Mouse (Mus musculus): Measurements from ENCODE around the gene Gm11634.
"Not testable (repeated sequence)": the region's sequence is repeated elsewhere in the genome, so short reads cannot be mapped to it uniquely, and the experiment has no call there.

The Gm11634 gene

DNA sequence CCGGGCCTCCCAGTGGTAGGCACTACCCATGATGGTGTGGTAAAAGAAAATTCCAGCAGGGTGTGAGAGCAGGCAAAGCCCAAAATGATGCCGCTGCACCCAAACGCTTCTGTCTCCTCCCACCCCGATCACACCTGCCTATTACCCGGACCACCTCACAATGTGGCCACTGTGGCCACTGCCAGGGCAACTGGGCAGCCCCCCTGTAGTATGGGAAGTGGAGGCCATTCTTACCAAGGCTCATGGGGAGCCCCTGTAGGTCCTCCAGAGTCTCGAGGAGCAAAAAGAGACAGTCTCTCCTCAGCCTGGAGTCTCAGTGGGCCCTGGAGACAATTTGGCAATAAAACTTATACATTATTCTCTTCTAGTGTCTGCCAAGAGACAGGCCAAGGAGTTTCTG, at the start of gene Gm11634:
TSS of gene Gm11634 (minus strand) at position 101 of the 400 bp plus-strand sequence.
- DNase-seq: no peak

DNA sequence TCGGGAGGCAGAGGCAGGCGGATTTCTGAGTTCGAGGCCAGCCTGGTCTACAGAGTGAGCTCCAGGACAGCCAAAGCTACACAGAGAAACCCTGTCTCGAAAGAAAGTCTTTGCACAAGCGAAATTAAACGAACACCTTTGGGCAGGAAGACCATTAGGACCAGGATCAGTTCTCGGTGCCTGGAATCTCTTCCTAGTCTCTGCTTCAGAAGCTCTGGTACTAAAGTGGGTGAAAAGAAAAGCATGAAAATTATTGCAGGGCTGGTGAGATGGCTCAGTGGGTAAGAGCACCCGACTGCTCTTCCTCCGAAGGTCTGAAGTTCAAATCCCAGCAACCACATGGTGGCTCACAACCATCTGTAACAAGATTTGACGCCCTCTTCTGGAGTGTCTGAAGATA, 48.0 kb upstream of the Gm11634 start:
- DNase-seq: not testable (repeated sequence)

DNA sequence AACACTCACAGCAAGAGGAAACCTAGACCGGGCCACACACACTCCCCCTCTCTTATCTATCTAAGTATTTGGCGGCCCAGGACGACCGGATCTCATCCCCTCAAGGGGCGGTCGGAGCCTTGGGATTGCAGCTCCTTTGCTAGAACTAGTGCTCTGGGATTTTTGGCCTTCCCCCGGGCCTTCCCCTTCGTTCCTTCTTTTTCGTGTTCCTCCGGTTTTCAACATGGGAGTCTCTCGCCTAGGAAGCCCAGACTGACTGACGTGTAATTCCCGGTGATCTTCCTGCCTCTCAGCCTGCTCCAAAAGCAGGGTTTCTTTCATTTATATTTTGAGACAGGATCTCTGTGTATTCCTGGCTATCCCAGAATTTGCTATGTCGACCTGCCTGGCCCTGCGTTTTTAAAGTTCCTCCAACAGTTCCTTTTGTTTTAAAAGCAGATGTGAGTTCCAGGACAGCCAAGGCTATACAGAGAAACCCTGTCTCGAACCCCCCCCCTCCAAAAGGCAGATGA, 47.3 kb upstream of the Gm11634 start:
- DNase-seq: not testable (repeated sequence)

DNA sequence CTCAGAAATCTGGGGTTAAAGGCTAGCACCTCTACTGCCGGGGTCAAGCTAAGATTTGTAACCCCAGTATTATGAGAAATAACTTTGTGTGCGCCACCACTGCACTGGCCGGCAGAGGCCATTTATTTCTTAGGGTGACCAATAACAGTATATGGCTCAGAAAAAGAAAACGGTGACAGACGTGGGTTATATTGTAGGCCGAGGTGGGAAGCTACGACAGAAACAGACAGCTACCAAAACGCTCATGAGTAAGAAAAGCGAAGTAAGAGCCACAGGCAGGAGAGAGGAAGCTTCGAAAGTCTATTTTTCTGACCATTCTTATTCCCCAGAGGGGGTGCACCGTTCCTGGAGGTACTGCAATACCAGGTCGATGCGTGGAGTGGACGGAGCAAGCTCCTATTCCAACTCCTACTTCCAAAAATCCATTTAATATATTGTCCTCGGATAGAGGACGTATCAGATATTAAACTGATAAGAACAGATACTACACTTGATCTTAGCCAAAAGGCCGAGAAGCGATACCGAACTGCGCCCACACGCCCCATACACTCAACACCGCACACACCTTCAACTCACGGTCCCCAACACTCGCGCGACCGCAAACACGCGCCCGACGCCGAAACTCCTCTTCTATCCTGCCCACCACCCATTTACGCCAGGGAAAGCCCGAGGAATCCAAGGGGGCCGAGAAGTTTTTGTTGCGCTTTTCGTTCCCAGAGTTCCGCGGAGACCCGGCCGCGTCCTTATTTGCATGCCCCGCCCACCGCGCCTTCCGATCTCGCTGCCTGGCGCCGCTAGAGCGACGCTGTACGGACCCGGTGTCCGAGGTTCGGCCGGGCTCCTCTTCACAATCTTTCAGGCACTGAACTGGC, 46.6 kb upstream of the Gm11634 start:
- peak in 1 of 2 experiments; percentile 51 for DNase-seq

DNA sequence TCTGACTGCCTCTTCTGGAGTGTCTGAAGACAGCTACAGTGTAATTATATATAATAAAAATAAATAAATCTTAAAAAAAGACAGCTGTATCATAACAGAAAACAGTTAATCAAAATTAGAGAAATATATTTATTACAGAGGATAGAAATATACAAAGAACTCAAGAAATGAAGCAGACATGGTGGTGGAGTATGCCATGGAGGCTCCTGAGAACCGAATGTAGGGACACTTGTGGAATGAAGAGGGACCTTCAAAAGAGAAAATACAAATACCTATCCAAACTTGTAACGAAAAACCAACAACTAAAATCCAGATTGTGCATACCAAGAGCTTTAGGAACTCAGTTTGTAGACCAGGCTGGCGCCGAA, 46.0 kb upstream of the Gm11634 start:
- DNase-seq: not testable (repeated sequence)

DNA sequence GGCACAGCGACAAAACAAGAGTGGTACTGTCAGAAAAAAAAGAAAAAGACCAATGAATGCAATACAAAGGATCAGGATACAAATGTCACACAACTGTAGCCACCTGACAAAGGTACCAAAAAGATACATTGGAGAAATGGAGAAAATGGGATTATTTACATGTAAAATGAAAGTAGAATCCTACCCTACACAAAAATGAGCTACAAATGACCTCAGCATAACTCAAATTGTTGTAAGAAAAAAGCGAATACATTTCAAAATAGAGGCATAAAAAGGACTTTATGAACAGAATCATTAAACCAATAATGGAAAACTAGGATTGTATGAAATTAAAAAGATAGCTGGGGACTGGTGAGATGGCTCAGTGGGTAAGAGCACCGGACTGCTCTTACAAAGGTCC, 45.5 kb upstream of the Gm11634 start:
- no peak for DNase-seq

DNA sequence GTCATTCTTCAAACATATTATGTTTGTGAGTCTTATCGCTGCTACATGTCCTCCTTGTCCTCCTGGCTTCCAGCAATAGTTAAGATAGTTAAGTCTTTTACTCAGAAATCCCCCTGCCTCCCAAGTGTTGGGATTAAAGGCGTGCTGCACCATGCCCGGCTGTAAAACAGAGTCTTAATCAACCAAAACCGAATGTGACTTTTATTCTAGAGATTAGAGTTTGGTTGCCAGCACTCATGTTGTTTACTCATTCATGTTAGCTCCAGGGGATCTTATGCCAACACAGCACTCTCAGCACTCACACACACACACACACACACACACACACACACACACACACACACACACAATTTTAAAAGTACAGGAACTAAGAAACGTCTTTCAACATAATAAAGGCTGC, 43.9 kb upstream of the Gm11634 start:
- no peak for DNase-seq

DNA sequence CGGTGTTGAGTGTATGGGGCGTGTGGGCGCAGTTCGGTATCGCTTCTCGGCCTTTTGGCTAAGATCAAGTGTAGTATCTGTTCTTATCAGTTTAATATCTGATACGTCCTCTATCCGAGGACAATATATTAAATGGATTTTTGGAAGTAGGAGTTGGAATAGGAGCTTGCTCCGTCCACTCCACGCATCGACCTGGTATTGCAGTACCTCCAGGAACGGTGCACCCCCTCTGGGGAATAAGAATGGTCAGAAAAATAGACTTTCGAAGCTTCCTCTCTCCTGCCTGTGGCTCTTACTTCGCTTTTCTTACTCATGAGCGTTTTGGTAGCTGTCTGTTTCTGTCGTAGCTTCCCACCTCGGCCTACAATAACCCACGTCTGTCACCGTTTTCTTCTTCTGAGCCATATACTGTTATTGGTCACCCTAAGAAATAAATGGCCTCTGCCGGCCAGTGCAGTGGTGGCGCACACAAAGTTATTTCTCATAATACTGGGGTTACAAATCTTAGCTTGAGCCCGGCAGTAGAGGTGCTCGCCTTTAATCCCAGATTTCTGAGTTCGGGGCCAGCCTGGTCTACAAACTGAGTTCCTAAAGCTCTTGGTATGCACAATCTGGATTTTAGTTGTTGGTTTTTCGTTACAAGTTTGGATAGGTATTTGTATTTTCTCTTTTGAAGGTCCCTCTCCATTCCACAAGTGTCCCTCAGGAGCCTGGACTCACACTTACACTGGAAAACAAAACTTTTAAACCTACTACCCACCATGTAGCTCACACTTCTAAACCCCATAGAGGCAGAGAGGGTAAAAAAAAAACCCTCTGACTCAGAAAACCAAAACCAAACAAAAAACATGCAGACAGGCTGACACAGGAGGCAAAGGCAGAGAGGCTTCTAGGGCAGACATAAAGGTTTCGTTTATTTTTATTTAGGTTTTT, 42.9 kb upstream of the Gm11634 start:
- not testable (repeated sequence) for DNase-seq

DNA sequence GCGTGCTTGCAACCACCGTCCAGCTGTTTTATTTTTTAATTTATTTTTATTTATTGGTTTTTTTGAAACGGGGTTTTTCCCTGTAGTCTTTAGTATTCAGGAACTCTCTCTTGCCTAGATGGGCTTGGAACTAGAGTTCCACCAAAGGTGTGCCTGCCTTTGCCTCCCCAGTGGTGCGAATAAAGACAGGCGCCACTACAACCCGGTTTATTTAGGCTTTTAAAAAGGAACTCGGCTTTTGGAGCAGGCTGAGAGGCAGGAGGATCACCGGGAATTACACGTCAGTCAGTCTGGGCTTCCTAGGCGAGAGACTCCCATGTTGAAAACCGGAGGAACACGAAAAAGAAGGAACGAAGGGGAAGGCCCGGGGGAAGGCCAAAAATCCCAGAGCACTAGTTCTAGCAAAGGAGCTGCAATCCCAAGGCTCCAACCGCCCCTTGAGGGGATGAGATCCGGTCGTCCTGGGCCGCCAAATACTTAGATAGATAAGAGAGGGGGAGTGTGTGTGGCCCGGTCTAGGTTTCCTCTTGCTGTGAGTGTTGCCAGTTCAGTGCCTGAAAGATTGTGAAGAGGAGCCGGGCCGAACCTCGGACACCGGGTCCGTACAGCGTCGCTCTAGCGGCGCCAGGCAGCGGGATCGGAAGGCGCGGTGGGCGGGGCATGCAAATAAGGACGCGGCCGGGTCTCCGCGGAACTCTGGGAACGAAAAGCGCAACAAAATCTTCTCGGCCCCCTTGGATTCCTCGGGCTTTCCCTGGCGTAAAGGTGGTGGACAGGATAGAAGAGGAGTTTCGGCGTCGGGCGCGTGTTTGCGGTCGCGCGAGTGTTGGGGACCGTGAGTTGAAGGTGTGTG, 42.0 kb upstream of the Gm11634 start:
- DNase-seq: peak; percentile 49 to 59

DNA sequence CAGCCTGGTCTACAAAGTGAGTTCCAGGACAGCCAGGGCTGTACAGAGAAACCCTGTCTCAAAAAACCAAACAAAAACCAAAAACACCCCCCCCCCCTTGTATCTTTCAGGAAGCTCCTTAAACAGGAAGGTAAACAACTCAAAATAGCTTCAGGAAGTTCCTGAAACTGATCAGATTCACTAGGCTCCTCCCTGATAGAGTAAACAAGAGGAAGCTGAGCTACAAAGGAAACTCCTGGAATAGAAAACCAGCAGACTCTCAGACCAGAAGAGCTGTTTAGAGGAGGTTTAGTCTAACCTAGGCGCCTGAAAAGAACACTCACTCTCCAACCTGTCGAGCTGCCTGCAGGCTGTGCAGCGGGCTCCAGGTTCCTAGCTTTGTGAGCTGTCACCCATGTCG, 40.7 kb upstream of the Gm11634 start:
- no peak for DNase-seq

DNA sequence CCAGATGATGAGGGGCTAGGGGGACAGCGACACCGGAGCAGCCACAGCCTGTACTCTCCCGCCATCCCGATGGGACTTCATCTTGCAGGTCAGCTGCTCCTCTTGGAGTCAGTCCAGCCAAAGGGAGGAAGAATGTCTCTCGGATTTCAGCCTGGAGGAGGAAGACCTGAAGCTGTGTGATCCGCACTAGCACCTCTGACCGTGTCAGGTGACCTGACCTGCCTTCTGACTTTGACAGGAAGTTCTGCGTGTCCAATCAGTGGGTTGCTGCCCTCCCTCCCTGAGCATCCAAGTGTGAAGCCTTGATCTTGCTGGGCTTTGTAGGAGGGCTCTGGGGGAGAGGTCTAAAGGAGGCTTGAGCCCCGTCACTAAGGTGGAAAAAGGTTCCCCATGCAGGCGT, 36.6 kb upstream of the Gm11634 start:
- DNase-seq: no peak

DNA sequence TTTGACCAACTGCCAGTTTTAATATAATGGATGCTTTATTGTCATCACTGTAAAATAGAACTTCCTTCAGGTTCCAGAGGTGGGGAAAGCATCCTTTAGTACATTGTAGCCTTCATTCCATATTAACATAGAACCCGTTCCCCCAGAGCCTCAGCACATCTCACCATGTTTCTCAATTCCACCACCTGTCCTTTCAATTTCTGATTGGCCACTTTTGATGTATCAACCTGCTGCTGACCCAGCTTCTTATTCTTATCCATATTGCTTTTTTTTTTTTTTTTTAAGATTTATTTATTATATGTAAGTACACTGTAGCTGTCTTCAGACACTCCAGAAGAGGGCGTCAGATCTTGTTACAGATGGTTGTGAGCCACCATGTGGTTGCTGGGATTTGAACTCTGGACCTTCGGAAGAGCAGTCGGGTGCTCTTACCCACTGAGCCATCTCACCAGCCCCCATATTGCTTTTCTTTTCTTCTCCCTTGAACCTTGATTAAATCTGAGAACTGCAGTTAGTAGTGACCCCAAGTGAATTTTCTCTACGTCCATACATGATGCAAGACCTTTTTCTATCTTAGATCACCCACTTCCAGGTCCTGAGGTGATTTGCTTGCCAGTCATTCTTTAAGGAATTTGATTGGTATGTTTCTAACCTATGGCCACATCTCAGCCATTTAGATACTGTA, 29.8 kb upstream of the Gm11634 start:
- DNase-seq: not testable (repeated sequence)

DNA sequence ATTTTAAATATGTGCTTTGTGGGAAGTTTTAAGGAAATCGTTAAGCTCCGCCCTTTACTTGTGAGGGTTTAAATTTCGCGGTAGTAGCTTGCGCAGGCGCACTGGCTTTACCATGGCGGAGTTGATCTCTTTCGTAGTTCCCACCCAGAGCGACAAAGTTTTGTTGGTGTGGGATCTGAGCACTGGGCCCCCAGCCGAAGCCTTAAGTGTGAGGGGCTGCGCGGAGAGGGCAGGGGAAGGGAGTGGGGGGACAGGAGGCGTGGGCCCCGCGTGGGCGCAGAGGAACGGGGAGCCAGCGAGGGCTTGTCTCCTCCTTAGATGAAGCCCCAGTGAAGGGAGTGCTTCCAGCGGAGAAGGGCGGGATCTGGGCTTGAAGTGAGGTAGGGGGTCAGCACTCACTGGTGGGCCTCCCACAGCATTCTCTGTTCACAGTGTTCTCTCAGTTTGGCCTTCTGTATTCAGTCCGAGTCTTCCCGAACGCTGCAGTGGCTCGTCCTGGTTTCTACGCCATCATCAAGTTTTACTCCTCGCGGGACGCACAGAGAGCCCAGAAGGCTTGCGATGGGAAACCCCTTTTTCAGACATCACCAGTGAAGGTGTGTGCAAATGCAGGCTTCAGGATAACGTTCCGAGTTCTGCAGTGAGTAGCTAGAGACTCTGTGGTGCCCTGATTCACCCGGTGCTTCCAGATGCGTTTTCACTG, 29.0 kb upstream of the Gm11634 start:
- peak; percentile 68 to 78 for DNase-seq

DNA sequence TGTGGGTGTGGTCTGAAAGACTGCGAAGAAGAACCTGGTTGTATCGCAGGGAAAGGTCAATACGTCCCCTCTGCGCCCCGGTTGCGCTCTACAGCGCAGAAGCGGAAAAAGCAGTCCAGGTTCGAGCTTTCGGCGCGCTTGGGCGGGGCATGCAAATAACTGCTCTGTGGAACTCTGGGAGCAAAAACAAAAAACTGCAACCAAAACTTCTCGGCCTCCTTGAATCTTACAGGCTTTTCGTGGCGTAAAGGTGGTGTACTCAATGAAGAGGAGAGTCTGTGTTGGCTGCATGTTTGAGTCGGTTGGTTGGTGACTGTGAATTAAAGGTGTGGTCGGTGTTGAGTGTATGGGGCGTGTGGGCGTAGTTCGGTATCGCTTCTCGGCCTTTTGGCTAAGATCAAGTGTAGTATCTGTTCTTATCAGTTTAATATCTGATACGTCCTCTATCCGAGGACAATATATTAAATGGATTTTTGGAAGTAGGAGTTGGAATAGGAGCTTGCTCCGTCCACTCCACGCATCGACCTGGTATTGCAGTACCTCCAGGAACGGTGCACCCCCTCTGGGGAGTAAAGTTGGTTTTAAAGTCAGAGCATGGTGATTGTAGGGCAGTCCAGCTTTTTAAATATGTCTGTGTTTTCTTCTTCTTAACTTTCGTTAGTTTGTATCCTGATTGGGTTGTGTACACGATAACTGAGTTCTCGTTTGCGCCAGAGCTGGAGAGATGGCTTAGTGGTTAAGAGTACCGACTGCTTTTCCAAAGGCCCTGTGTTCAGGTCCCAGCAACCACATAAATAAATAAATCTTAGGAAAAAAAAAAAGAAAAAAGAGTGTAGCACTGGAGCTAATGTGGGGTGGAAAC, 28.2 kb upstream of the Gm11634 start, which contains the start of gene Rdm1:
TSS of gene Rdm1 (plus strand) at position 201 of the 862 bp plus-strand sequence.
- peak; percentile 65 to 78 for DNase-seq

DNA sequence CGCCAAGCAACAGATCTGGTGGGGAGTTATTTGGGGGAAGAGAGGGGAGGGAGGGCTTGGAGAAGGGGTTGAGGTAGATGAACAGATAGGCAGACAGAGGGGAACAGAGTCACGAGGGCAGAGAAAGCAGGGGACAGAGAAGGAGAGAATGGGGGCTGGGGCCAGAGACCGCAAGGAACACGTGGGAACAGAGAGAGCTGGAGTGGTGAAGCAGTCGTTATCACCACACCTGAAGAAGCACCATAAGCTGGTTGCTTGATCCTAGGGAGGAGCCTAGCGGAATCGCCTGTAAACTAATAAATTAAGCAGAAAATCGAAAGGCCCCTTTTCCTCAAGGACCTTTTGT, 27.6 kb upstream of the Gm11634 start:
- peak in 1 of 2 experiments; percentile 17 for DNase-seq

DNA sequence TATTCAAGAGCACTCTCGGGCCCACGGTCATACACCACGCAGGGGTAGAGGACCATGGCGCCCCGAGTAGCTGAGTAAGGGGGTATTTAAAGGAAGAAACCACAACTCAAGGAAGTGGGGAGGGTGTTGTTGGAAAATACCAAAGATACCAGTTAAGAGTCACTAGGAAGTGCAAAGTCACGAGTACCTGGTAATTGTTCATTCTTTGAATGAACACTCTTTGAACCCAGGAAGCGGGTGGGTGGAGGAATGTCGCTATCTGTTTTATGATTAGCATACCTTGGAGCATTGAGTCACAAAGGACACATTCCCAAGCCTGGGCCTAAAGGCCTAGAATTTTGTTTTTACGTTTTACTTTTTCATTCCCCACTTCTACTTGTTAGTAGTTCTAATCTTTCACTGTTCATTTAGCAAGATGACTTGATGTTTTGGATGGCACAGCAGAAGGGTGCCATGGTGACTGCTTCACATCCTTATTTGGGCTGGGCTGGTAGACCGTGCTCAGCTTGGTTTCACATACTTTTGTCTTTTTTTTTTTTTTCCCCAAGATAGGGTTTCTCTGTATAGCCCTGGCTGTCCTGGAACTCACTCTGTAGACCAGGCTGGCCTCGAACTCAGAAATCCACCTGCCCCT, 21.1 kb upstream of the Gm11634 start:
- DNase-seq: not testable (repeated sequence)

DNA sequence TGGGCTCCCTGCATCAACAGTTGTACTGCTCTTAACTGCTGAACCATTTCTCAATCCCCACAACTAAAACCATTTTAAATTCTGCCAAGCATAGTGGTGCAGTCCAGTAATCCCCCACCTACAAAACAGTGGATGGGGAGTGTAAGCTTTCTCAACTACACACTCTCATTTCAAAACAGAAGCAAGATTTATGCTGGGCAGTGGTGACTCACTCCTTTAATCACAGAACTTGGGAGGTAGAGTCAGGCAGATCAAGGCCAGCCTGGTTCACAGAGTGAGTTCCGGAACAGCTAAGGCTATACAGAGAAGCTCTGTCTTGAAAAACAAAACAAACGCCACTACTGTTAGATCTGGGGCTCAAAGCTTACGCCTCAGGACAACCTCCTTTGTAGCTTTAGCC, 19.5 kb upstream of the Gm11634 start:
- no peak for DNase-seq

DNA sequence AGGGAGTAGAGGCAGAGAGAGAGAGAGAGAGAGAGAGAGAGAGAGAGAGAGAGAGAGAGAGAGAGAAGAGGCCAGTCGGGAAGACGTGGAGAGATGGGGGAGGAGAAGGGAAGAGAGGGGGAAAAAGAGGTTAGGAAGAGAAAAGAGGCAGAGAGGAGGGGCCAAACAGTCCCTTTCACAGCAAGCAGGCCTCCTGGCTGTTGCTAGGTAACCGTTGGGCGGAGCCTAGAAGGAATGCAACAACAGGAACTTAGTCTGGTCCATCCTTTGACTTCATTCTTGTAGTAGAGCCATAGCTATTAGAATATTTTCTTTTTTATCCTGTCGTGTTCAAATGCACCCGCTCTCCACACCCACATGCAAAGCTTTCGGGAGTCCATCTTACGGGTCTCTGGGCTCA, 18.8 kb upstream of the Gm11634 start:
- DNase-seq: peak in 1 of 2 experiments; percentile 22

DNA sequence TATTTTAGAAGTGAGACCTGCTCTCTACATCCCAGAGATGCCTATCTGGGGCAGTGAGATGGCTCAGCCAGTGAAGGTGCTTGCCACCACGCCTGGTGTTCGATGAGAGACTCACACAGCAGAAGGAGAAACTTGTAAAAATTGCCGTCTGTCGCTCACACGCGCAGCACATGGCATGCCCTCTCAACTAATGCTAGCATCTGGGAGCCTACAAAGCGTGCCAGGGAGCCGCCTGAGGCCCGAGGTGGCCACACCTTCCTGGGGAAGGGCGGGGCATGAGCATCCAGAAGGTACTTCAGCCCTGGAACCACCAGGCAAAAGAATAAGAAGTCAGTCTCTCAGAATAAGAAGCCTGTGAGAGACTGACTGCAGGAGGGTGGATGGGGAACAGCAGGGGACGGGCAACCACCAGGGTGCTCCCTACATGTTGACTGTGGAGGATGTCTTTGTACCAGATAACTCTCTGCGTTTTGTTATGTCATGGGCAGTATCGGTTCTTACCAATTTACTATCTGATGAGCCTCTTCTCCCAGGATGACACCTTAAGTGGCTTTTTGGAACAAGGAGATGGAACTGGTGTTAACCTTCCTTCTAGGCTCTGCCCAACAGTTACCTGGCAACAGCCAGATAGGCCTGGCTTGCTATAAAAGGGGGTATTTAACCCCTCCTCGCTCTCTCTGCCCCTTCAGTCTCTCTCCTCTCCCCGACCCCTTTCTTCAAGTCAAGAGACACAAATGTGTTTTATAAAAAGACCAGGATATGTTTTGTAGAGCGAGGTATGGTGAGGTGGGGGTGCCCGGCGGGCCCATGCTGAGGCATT, 18.1 kb upstream of the Gm11634 start:
- no peak for DNase-seq
